Mouse (Mus musculus) kidney, adult 2 months (tissue): ENCODE data around the gene Amer2. TPM values are rescaled to one million over a fixed set of nuclear protein-coding genes. Genes with fewer than 3 reads are reported as not detected.
"Not testable (repeated sequence)": the region's sequence is repeated elsewhere in the genome, so short reads cannot be mapped to it uniquely, and the experiment has no call there.

Source experiments
- DNase-seq: peaks from one replicate; pipeline ENCODE4 v3.0.0; 2021
- H3K27ac ChIP-seq: fragments of 200-500 bp; 2 replicates; pipeline ENCODE4 v1.5.1; 2012; ENCODE audit warnings: low read depth, low read length, control low read depth, inconsistent platforms; ENCODE audit not compliant: insufficient read depth
- H3K27me3 ChIP-seq: fragments of 200-500 bp; replicated peaks from 2 replicates; pipeline ENCODE4 v1.6.1; 2012; ENCODE audit warnings: mild to moderate bottlenecking, moderate library complexity, low read length, inconsistent platforms; ENCODE audit not compliant: control insufficient read depth, insufficient read depth
- H3K36me3 ChIP-seq: fragments of 200-500 bp; 2 replicates; pipeline ENCODE4 v1.6.1; 2012; ENCODE audit warnings: mild to moderate bottlenecking, moderate library complexity, low read length, inconsistent platforms; ENCODE audit not compliant: control insufficient read depth, insufficient read depth
- H3K4me1 ChIP-seq: fragments of 200-500 bp; 2 replicates; pipeline ENCODE4 v1.6.1; 2011; ENCODE audit warnings: low read length; ENCODE audit not compliant: control insufficient read depth, insufficient read depth
- H3K4me3 ChIP-seq: fragments of 200-500 bp; 2 replicates; pipeline ENCODE4 v1.5.1; 2011; ENCODE audit warnings: mild to moderate bottlenecking, low read depth, low read length, control low read depth; ENCODE audit not compliant: insufficient read depth
- CTCF ChIP-seq: fragments of 200-500 bp; conservative IDR thresholded peaks from 2 replicates; pipeline ENCODE4 v1.5.1; 2011; ENCODE audit warnings: low read depth, mild to moderate bottlenecking, control low read depth, low read length, moderate library complexity, mixed read lengths; ENCODE audit not compliant: insufficient read depth, insufficient read length
- POLR2A ChIP-seq: fragments of 200-500 bp; IDR thresholded peaks from one replicate; pipeline ENCODE4 v1.6.1; 2011; ENCODE audit warnings: low read depth, low read length, control low read depth
- WGBS: fragments of 180-500 bp; shearing (Covaris S2); methylation state at CpG from one replicate; pipeline ENCODE4 v1.1.7; 2018; 5-methylcytosine and 5-hydroxymethylcytosine counted together
- polyA plus RNA-seq: library from polyadenylated mRNA; depleted of rRNA; stranded (reverse); fragments of >200 nt; gene quantifications from 2 replicates; pipeline ENCODE4 v1.2.3, GENCODE M21; 2012; rRNA removed

The Amer2 gene
- polyA plus RNA-seq = 0.08 and 0.11 TPM in 2 replicates

GRCm38 (mm10) chr14:60372821-60373309 lies at the start of gene Amer2:
TSS of gene Amer2 (plus strand) at chr14:60373259.
- DNase-seq = no peak
- no peaks in the 10 kb centered on the region for H3K27me3 ChIP-seq
- no peak within 1 kb of the TSS for H3K27ac ChIP-seq
- no peaks in the 10 kb centered on the region for H3K36me3 ChIP-seq
- H3K4me3 ChIP-seq = no peak within 1 kb of the TSS
- TF ChIP-seq CTCF (no peak), POLR2A (no peak)
- WGBS = 50% methylated on average over 1 of the region's 1 CpGs
- no peaks in the 10 kb centered on the region for H3K4me1 ChIP-seq

- H3K4me1 ChIP-seq, H3K36me3 ChIP-seq, DNase-seq, H3K4me3 ChIP-seq, H3K27ac ChIP-seq, H3K27me3 ChIP-seq: not testable (repeated sequence)
- 80% methylated on average over 5 of the region's 5 CpGs for WGBS
These were observed 33.1 kb upstream of the Amer2 start for GRCm38 (mm10) chr14:60340001-60340400.

- no peaks in the 10 kb centered on the region for H3K27me3 ChIP-seq
- no peaks in the 10 kb centered on the region for H3K36me3 ChIP-seq
- no peaks in the 10 kb centered on the region for H3K4me1 ChIP-seq
- no peak for TF ChIP-seq CTCF
- TF ChIP-seq POLR2A = no peak
- H3K4me3 ChIP-seq = no peak overlapping the region
- no peak overlapping the region for H3K27ac ChIP-seq
- 76% methylated on average over 4 of the region's 4 CpGs for WGBS
- DNase-seq = no peak
These were observed 32.5 kb upstream of the Amer2 start for GRCm38 (mm10) chr14:60340570-60340969.

- 91% methylated on average over 6 of the region's 6 CpGs for WGBS
- Histone ChIP-seq H3K4me3 (no peak overlapping the region), H3K27me3 (no peaks in the 10 kb centered on the region; the same call in 1 of the 2 replicates), H3K36me3 (no peaks in the 10 kb centered on the region), H3K4me1 (no peaks in the 10 kb centered on the region), H3K27ac (no peak overlapping the region)
- no peak for TF ChIP-seq CTCF
- TF ChIP-seq POLR2A = no peak
- DNase-seq = no peak
These were observed 27.7 kb upstream of the Amer2 start for GRCm38 (mm10) chr14:60345326-60345876.

GRCm38 (mm10) chr14:60358347-60358746 lies 14.7 kb upstream of the Amer2 start:
- TF ChIP-seq POLR2A (no peak), CTCF (no peak)
- DNase-seq = no peak
- WGBS = 90% methylated on average over 5 of the region's 5 CpGs
- Histone ChIP-seq H3K4me1 (no peaks in the 10 kb centered on the region), H3K36me3 (no peaks in the 10 kb centered on the region), H3K27ac (no peak overlapping the region), H3K27me3 (no peaks in the 10 kb centered on the region), H3K4me3 (no peak overlapping the region)

GRCm38 (mm10) chr14:60361380-60362212 lies 11.5 kb upstream of the Amer2 start:
- Histone ChIP-seq H3K27me3 (no peaks in the 10 kb centered on the region), H3K4me3 (no peak overlapping the region), H3K36me3 (no peaks in the 10 kb centered on the region), H3K4me1 (no peaks in the 10 kb centered on the region), H3K27ac (no peak overlapping the region)
- TF ChIP-seq CTCF (no peak), POLR2A (no peak)
- 65% methylated on average over 9 of the region's 9 CpGs for WGBS
- no peak for DNase-seq

GRCm38 (mm10) chr14:60366729-60367128 lies 6.3 kb upstream of the Amer2 start:
- no peak for DNase-seq
- no peak overlapping the region for H3K4me3 ChIP-seq
- no peak overlapping the region for H3K27ac ChIP-seq
- H3K36me3 ChIP-seq = no peaks in the 10 kb centered on the region
- WGBS = 34% methylated on average over 1 of the region's 1 CpGs
- TF ChIP-seq POLR2A = no peak
- H3K27me3 ChIP-seq = no peaks in the 10 kb centered on the region
- H3K4me1 ChIP-seq = no peaks in the 10 kb centered on the region
